Mouse (Mus musculus) kidney, postnatal 4 days (tissue): Measurements from ENCODE around the gene Grk6.
"Not testable (repeated sequence)": the region's sequence is repeated elsewhere in the genome, so short reads cannot be mapped to it uniquely, and the experiment has no call there.

Experiments used
- DNase-seq, 2 experiments: peaks; one replicate each; pipeline ENCODE4 v3.0.0; 2021; ENCODE audit warnings: mixed read lengths in 2 of 2

Gene Grk6

GRCm38 (mm10) chr13:55429226-55429888 lies 15.5 kb upstream of the Grk6 start:
- DNase-seq: peak; percentile 42 to 58

- DNase-seq: no peak
Observed at GRCm38 (mm10) chr13:55430566-55430965, 14.3 kb upstream of the Grk6 start.

- no peak for DNase-seq
Observed at GRCm38 (mm10) chr13:55431889-55432685, 12.8 kb upstream of the Grk6 start.

- not testable (repeated sequence) for DNase-seq
Observed at GRCm38 (mm10) chr13:55437111-55437629, 7.7 kb upstream of the Grk6 start.

GRCm38 (mm10) chr13:55443799-55444285 lies 1.0 kb upstream of the Grk6 start:
- no peak for DNase-seq

GRCm38 (mm10) chr13:55444286-55444936 lies 461 bp upstream of the Grk6 start:
- peak in 1 of 2 experiments; percentile 87 for DNase-seq

- DNase-seq: no peak
Observed at GRCm38 (mm10) chr13:55445361-55446091, 654 bp downstream of the Grk6 start.

- no peak for DNase-seq
Observed at GRCm38 (mm10) chr13:55446483-55447105, 1.7 kb downstream of the Grk6 start.

GRCm38 (mm10) chr13:55447543-55447943 lies 2.7 kb downstream of the Grk6 start:
- DNase-seq: no peak

- DNase-seq: no peak
Observed at GRCm38 (mm10) chr13:55448131-55448530, 3.3 kb downstream of the Grk6 start.

GRCm38 (mm10) chr13:55449205-55449604 lies 4.3 kb downstream of the Grk6 start:
- no peak for DNase-seq

- no peak for DNase-seq
Observed at GRCm38 (mm10) chr13:55449679-55450441, 5.0 kb downstream of the Grk6 start.

- no peak for DNase-seq
Observed at GRCm38 (mm10) chr13:55450511-55450980, 5.7 kb downstream of the Grk6 start.

GRCm38 (mm10) chr13:55451296-55451695 lies 6.4 kb downstream of the Grk6 start:
- no peak for DNase-seq

- DNase-seq: peak in 1 of 2 experiments; percentile 32
Observed at GRCm38 (mm10) chr13:55451785-55452549, 7.1 kb downstream of the Grk6 start.

- DNase-seq: no peak
Observed at GRCm38 (mm10) chr13:55462965-55463364, 18.1 kb downstream of the Grk6 start.

- no peak for DNase-seq
Observed at GRCm38 (mm10) chr13:55463399-55464026, 18.6 kb downstream of the Grk6 start.

GRCm38 (mm10) chr13:55464027-55464884 lies 19.4 kb downstream of the Grk6 start, which contains the start of gene Prr7:
Gene Prr7 (plus strand): TSS chr13:55464267.
- DNase-seq: peak; percentile 68 to 78

GRCm38 (mm10) chr13:55465184-55465583 lies 20.3 kb downstream of the Grk6 start:
- no peak for DNase-seq
